Mouse (Mus musculus) heart, adult 2 months (tissue): ENCODE results near the gene Tipin.

Source experiments
- CTCF ChIP-seq: fragments of 200-600 bp; IDR thresholded peaks from 2 replicates; pipeline ENCODE4 v1.8.1; 2022; ENCODE audit warnings: antibody characterized with exemption, mild to moderate bottlenecking, moderate library complexity
- POLR2A ChIP-seq: fragments of 200-500 bp; IDR thresholded peaks from 2 replicates; pipeline ENCODE4 v1.6.1; 2011; ENCODE audit warnings: mild to moderate bottlenecking, low read depth, low read length, control low read depth; ENCODE audit not compliant: insufficient read depth

GRCm38 (mm10) chr9:64282404-64282987 is 1.1 kb downstream of the Tipin start:
- TF ChIP-seq POLR2A = no peak
- no peak for TF ChIP-seq CTCF
